7 mouse cellular contexts compared by ENCODE assay signal in the genomic region with DNA sequence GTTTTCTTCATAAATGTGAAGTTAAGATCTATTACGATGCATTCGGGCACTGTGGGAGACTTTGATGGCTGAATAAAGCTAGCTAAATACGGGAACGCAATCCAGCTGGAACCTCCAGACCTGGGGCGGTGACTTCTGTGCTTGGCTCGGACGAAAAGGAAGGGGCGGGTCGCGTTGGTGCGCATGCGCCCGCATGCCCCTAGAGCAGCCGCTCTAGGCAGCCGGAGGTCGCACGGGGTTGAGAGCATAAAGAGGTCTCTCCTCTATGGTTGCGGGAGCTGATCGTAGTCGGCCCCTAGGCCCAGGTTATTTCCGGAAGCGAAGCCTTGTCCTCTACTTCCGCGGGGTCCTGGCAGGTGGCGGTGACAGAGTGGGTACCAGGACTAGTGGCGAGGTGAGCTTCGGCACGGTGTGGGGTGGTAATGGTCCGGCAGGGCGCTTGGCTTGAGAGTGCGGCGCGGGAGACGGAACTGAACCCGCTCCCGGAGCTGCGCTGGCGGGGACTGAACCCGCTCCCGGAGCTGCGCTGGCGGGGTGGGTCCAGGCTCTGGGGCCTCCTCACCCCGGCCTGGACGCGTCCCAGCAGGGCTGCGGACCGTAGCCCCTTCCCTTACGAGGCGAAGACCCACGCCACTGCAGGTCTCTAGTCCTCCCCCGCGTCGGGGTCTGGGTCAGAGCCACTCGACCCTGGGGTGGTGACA. TPM values are rescaled to one million over a fixed set of nuclear protein-coding genes. Genes with fewer than 3 reads are reported as not detected.
DNase-seq lines count a peak whose midpoint lies in the region; ATAC-seq lines count a peak whose summit lies in the region.

A gene (plus strand): TSS at position 174 of the 701 bp plus-strand sequence.
A gene (plus strand): TSS at position 245 of the 701 bp plus-strand sequence.

- no peaks in the 10 kb centered on the region for H3K9me3 ChIP-seq in embryonic facial prominence, embryonic 10.5 days
- H3K9me3 ChIP-seq in limb, embryonic 10.5 days (replicated peaks), result no peaks in the 10 kb centered on the region
- H3K9me3 ChIP-seq in midbrain, embryonic 13.5 days, result no peaks in the 10 kb centered on the region

- H3K9ac ChIP-seq in midbrain, embryonic 13.5 days (replicated peaks), result peak within 1 kb of the TSS; percentile 97

- H3K4me3 ChIP-seq in embryonic facial prominence, embryonic 10.5 days, result peak within 1 kb of the TSS; percentile 92
- peak within 1 kb of the TSS; percentile 84 for H3K4me3 ChIP-seq in limb, embryonic 10.5 days
- H3K4me3 ChIP-seq in midbrain, embryonic 13.5 days (replicated peaks), result peak within 1 kb of the TSS; percentile 93

- H3K4me1 ChIP-seq in embryonic facial prominence, embryonic 10.5 days, result peaks cover 18% of the 10 kb centered on the region
- H3K4me1 ChIP-seq in limb, embryonic 10.5 days, result peaks cover 13% of the 10 kb centered on the region
- peaks cover 28% of the 10 kb centered on the region for H3K4me1 ChIP-seq in midbrain, embryonic 13.5 days (replicated peaks)

- peaks cover 8% of the 10 kb centered on the region for H3K36me3 ChIP-seq in embryonic facial prominence, embryonic 10.5 days (replicated peaks)
- H3K36me3 ChIP-seq in limb, embryonic 10.5 days, result peaks cover 12% of the 10 kb centered on the region
- peaks cover 8% of the 10 kb centered on the region for H3K36me3 ChIP-seq in midbrain, embryonic 13.5 days

- H3K4me2 ChIP-seq in midbrain, embryonic 13.5 days (replicated peaks), result peak within 1 kb of the TSS; percentile 85

- peak within 1 kb of the TSS; percentile 89 for H3K27ac ChIP-seq in embryonic facial prominence, embryonic 10.5 days (replicated peaks)
- H3K27ac ChIP-seq in limb, embryonic 10.5 days, result peak within 1 kb of the TSS; percentile 91
- H3K27ac ChIP-seq in midbrain, embryonic 13.5 days, result peak within 1 kb of the TSS; percentile 75

- peak; percentile 93 for DNase-seq in adrenal gland, postnatal 10 days
- peak; percentile 94 for DNase-seq in embryonic facial prominence, embryonic 10.5 days (ENCODE audit: low spot score)
- peak; percentile 93 for DNase-seq in kidney, adult 11 months
- DNase-seq in limb, embryonic 10.5 days (ENCODE audit: low spot score), result peak; percentile 90
- DNase-seq in spleen, adult 12 weeks (ENCODE audit: low spot score), result peak; percentile 82

- H3K27me3 ChIP-seq in embryonic facial prominence, embryonic 10.5 days (replicated peaks; ENCODE audit: low read depth, poor library complexity, severe bottlenecking), result no peaks in the 10 kb centered on the region
- no peaks in the 10 kb centered on the region for H3K27me3 ChIP-seq in limb, embryonic 10.5 days (ENCODE audit: low read depth, poor library complexity, severe bottlenecking)
- H3K27me3 ChIP-seq in midbrain, embryonic 13.5 days, result no peaks in the 10 kb centered on the region

- peak; percentile 59 for ATAC-seq in granulocyte monocyte progenitor cell, adult 5-6 weeks (replicated peaks; ENCODE audit: poor library complexity, severe bottlenecking)
- ATAC-seq in midbrain, embryonic 13.5 days, result peak; percentile 95

- under 1% methylated on average over 54 of the region's 54 CpGs for WGBS in embryonic facial prominence, embryonic 10.5 days
- WGBS in limb, embryonic 10.5 days, result under 1% methylated on average over 54 of the region's 54 CpGs
- under 1% methylated on average over 54 of the region's 54 CpGs for WGBS in midbrain, embryonic 13.5 days

RNA-seq across cellular contexts. Expression of the first gene that starts in this region (rescaled TPM):
- 10 to 100 TPM; 63.2 to 69.8 TPM for total RNA-seq in adrenal gland, postnatal 10 days (2021)
- polyA plus RNA-seq in embryonic facial prominence, embryonic 10.5 days (2016; fragmentation: Nextera tagmentation; extraction: Ambion mirVana), result 34.5 and 37.2 TPM in 2 replicates
- 48.1 and 52.9 TPM in 2 replicates for total RNA-seq in granulocyte monocyte progenitor cell, adult 5-6 weeks (2014; fragmentation: Nextera tagmentation)
- total RNA-seq in granulocyte monocyte progenitor cell, adult 5-6 weeks (2017), result 49.8 and 65.2 TPM in 2 replicates
- 31.3 and 37.4 TPM in 2 replicates for polyA plus RNA-seq in limb, embryonic 10.5 days (2016; fragmentation: Nextera tagmentation; extraction: Ambion mirVana)
- 53.7 and 54.5 TPM in 2 replicates for polyA plus RNA-seq in midbrain, embryonic 13.5 days (2015; fragmentation: Nextera tagmentation; extraction: Ambion mirVana)

RNA-seq across cellular contexts. Expression of the second gene that starts in this region (rescaled TPM):
- total RNA-seq in adrenal gland, postnatal 10 days (2021), result 1 to 10 TPM; 6.5 to 7.5 TPM
- 7.5 and 9.7 TPM in 2 replicates for polyA plus RNA-seq in embryonic facial prominence, embryonic 10.5 days (2016; fragmentation: Nextera tagmentation; extraction: Ambion mirVana)
- total RNA-seq in granulocyte monocyte progenitor cell, adult 5-6 weeks (2014; fragmentation: Nextera tagmentation), result 10.4 and 21.6 TPM in 2 replicates
- 23.8 and 25.2 TPM in 2 replicates for total RNA-seq in granulocyte monocyte progenitor cell, adult 5-6 weeks (2017)
- 7.3 and 8.2 TPM in 2 replicates for polyA plus RNA-seq in limb, embryonic 10.5 days (2016; fragmentation: Nextera tagmentation; extraction: Ambion mirVana)
- polyA plus RNA-seq in midbrain, embryonic 13.5 days (2015; fragmentation: Nextera tagmentation; extraction: Ambion mirVana), result 8.9 and 9.0 TPM in 2 replicates

Comparison
In these comparisons a context has a peak if more than half of its experiments do, and no peak if none do; other contexts are left out.
1. Peak in every context shown above with its lines: DNase-seq, ATAC-seq, H3K4me3 ChIP-seq and H3K27ac ChIP-seq.